Mouse (Mus musculus): Measurements from ENCODE around the gene Scnn1b. TPM values are rescaled to one million over a fixed set of nuclear protein-coding genes. Genes with fewer than 3 reads are reported as not detected.

The Scnn1b gene
- polyA plus RNA-seq, 1 experiment from 2014 or later = 0.45 TPM

GRCm38 (mm10) chr7:121927882-121928281 is 63.0 kb downstream of the Scnn1b start:
- H3K27ac ChIP-seq (replicated peaks) = no peak overlapping the region
- H3K36me3 ChIP-seq (replicated peaks) = peaks cover 69% of the 10 kb centered on the region
- WGBS = 94% methylated on average over 2 of the region's 2 CpGs
- no peaks in the 10 kb centered on the region for H3K9me3 ChIP-seq
- H3K4me1 ChIP-seq = no peaks in the 10 kb centered on the region
- H3K27me3 ChIP-seq (replicated peaks; ENCODE audit: low read depth, poor library complexity, severe bottlenecking) = no peaks in the 10 kb centered on the region
- no peak for DNase-seq (ENCODE audit: low spot score)
- no peak overlapping the region for H3K4me3 ChIP-seq

GRCm38 (mm10) chr7:121931246-121931645 is 66.4 kb downstream of the Scnn1b start:
- no peaks in the 10 kb centered on the region for H3K27me3 ChIP-seq (replicated peaks; ENCODE audit: low read depth, poor library complexity, severe bottlenecking)
- DNase-seq (ENCODE audit: low spot score) = no peak
- no peak overlapping the region for H3K27ac ChIP-seq (replicated peaks)
- H3K36me3 ChIP-seq (replicated peaks) = peaks cover 50% of the 10 kb centered on the region
- WGBS = 49% methylated on average over 7 of the region's 7 CpGs
- H3K4me3 ChIP-seq = no peak overlapping the region
- no peaks in the 10 kb centered on the region for H3K4me1 ChIP-seq
- no peaks in the 10 kb centered on the region for H3K9me3 ChIP-seq

GRCm38 (mm10) chr7:121933675-121934074 is 68.8 kb downstream of the Scnn1b start:
- Histone ChIP-seq H3K27me3 (replicated peaks; ENCODE audit: low read depth, poor library complexity, severe bottlenecking) (no peaks in the 10 kb centered on the region), H3K4me1 (no peaks in the 10 kb centered on the region), H3K9me3 (no peaks in the 10 kb centered on the region), H3K36me3 (replicated peaks) (peaks cover 42% of the 10 kb centered on the region), H3K27ac (replicated peaks) (no peak overlapping the region), H3K4me3 (no peak overlapping the region)
- no peak for DNase-seq (ENCODE audit: low spot score)
- WGBS = 82% methylated on average over 6 of the region's 6 CpGs

- Histone ChIP-seq H3K36me3 (replicated peaks) (peaks cover 36% of the 10 kb centered on the region), H3K9me3 (no peaks in the 10 kb centered on the region), H3K27me3 (replicated peaks; ENCODE audit: low read depth, poor library complexity, severe bottlenecking) (no peaks in the 10 kb centered on the region), H3K4me3 (no peak overlapping the region), H3K27ac (replicated peaks) (no peak overlapping the region), H3K4me1 (no peaks in the 10 kb centered on the region)
- DNase-seq (ENCODE audit: low spot score) = no peak
- WGBS = 85% methylated on average over 2 of the region's 2 CpGs
Measured at GRCm38 (mm10) chr7:121934346-121934745, 69.5 kb downstream of the Scnn1b start.

- DNase-seq (ENCODE audit: low spot score) = no peak
- H3K27me3 ChIP-seq (replicated peaks; ENCODE audit: low read depth, poor library complexity, severe bottlenecking) = no peaks in the 10 kb centered on the region
- 82% methylated on average over 12 of the region's 12 CpGs for WGBS
Measured at GRCm38 (mm10) chr7:121935906-121936794, 71.3 kb downstream of the Scnn1b start.

GRCm38 (mm10) chr7:121936861-121937630 is 72.2 kb downstream of the Scnn1b start:
- Histone ChIP-seq H3K4me1 (0 out of 2 replicates have a peak, but pooled peaks cover 3% of the 10 kb centered on the region), H3K27ac (replicated peaks) (0 out of 2 replicates have a peak overlapping the region, but pooled peaks have one; percentile 8), H3K36me3 (replicated peaks) (peaks cover 25% of the 10 kb centered on the region), H3K27me3 (replicated peaks; ENCODE audit: low read depth, poor library complexity, severe bottlenecking) (no peaks in the 10 kb centered on the region), H3K9me3 (no peaks in the 10 kb centered on the region), H3K4me3 (no peak overlapping the region)
- 73% methylated on average over 14 of the region's 14 CpGs for WGBS
- DNase-seq (ENCODE audit: low spot score) = no peak

More at GRCm38 (mm10) chr7:121935906-121936794, 71.3 kb downstream of the Scnn1b start:
- H3K9me3 ChIP-seq = no peaks in the 10 kb centered on the region
- H3K4me1 ChIP-seq = 0 out of 2 replicates have a peak, but pooled peaks cover 3% of the 10 kb centered on the region
- no peak overlapping the region for H3K27ac ChIP-seq (replicated peaks)
- no peak overlapping the region for H3K4me3 ChIP-seq
- peaks cover 25% of the 10 kb centered on the region for H3K36me3 ChIP-seq (replicated peaks)

GRCm38 (mm10) chr7:121938124-121938891 is 73.5 kb downstream of the Scnn1b start:
- no peak overlapping the region for H3K4me3 ChIP-seq
- H3K36me3 ChIP-seq (replicated peaks) = peaks cover 32% of the 10 kb centered on the region
- H3K27ac ChIP-seq (replicated peaks) = no peak overlapping the region
- H3K4me1 ChIP-seq = 0 out of 2 replicates have a peak, but pooled peaks cover 3% of the 10 kb centered on the region
- no peak for DNase-seq (ENCODE audit: low spot score)
- 81% methylated on average over 8 of the region's 8 CpGs for WGBS
- H3K27me3 ChIP-seq (replicated peaks; ENCODE audit: low read depth, poor library complexity, severe bottlenecking) = no peaks in the 10 kb centered on the region
- H3K9me3 ChIP-seq = no peaks in the 10 kb centered on the region

GRCm38 (mm10) chr7:121939244-121939643 is 74.4 kb downstream of the Scnn1b start:
- Histone ChIP-seq H3K4me3 (no peak overlapping the region), H3K9me3 (no peaks in the 10 kb centered on the region), H3K27ac (replicated peaks) (no peak overlapping the region), H3K4me1 (0 out of 2 replicates have a peak, but pooled peaks cover 3% of the 10 kb centered on the region), H3K36me3 (replicated peaks) (peaks cover 42% of the 10 kb centered on the region), H3K27me3 (replicated peaks; ENCODE audit: low read depth, poor library complexity, severe bottlenecking) (no peaks in the 10 kb centered on the region)
- 77% methylated on average over 6 of the region's 6 CpGs for WGBS
- no peak for DNase-seq (ENCODE audit: low spot score)

GRCm38 (mm10) chr7:121939729-121940128 is 74.9 kb downstream of the Scnn1b start:
- WGBS = 64% methylated on average over 4 of the region's 4 CpGs
- Histone ChIP-seq H3K36me3 (replicated peaks) (peaks cover 41% of the 10 kb centered on the region), H3K9me3 (no peaks in the 10 kb centered on the region), H3K4me1 (0 out of 2 replicates have a peak, but pooled peaks cover 3% of the 10 kb centered on the region), H3K4me3 (no peak overlapping the region), H3K27ac (replicated peaks) (no peak overlapping the region), H3K27me3 (replicated peaks; ENCODE audit: low read depth, poor library complexity, severe bottlenecking) (no peaks in the 10 kb centered on the region)
- DNase-seq (ENCODE audit: low spot score) = peak; percentile 15

- no peaks in the 10 kb centered on the region for H3K9me3 ChIP-seq
- 90% methylated on average over 3 of the region's 3 CpGs for WGBS
- H3K27ac ChIP-seq (replicated peaks) = no peak overlapping the region
Measured at GRCm38 (mm10) chr7:121941016-121941415, 76.2 kb downstream of the Scnn1b start.

GRCm38 (mm10) chr7:121941640-121942039 is 76.8 kb downstream of the Scnn1b start:
- peaks cover 30% of the 10 kb centered on the region for H3K36me3 ChIP-seq (replicated peaks)
- WGBS = 89% methylated on average over 3 of the region's 3 CpGs
- no peak overlapping the region for H3K27ac ChIP-seq (replicated peaks)
- H3K27me3 ChIP-seq (replicated peaks; ENCODE audit: low read depth, poor library complexity, severe bottlenecking) = no peaks in the 10 kb centered on the region
- H3K4me1 ChIP-seq = 0 out of 2 replicates have a peak, but pooled peaks cover 3% of the 10 kb centered on the region
- DNase-seq (ENCODE audit: low spot score) = no peak
- no peak overlapping the region for H3K4me3 ChIP-seq
- no peaks in the 10 kb centered on the region for H3K9me3 ChIP-seq

More at GRCm38 (mm10) chr7:121941016-121941415, 76.2 kb downstream of the Scnn1b start:
- Histone ChIP-seq H3K4me3 (no peak overlapping the region), H3K36me3 (replicated peaks) (peaks cover 33% of the 10 kb centered on the region), H3K4me1 (0 out of 2 replicates have a peak, but pooled peaks cover 3% of the 10 kb centered on the region), H3K27me3 (replicated peaks; ENCODE audit: low read depth, poor library complexity, severe bottlenecking) (no peaks in the 10 kb centered on the region)
- no peak for DNase-seq (ENCODE audit: low spot score)

- 94% methylated on average over 2 of the region's 2 CpGs for WGBS
- H3K4me1 ChIP-seq = 0 out of 2 replicates have a peak, but pooled peaks cover 3% of the 10 kb centered on the region
- H3K27me3 ChIP-seq (replicated peaks; ENCODE audit: low read depth, poor library complexity, severe bottlenecking) = no peaks in the 10 kb centered on the region
- no peak for DNase-seq (ENCODE audit: low spot score)
- peaks cover 25% of the 10 kb centered on the region for H3K36me3 ChIP-seq (replicated peaks)
- H3K4me3 ChIP-seq = no peak overlapping the region
- no peaks in the 10 kb centered on the region for H3K9me3 ChIP-seq
- H3K27ac ChIP-seq (replicated peaks) = no peak overlapping the region
Measured at GRCm38 (mm10) chr7:121942371-121942770, 77.5 kb downstream of the Scnn1b start.
